In genomic region chr5:72881748-72882411, GRCm38 (mm10) we compare ENCODE assay signal across 22 mouse cellular contexts. TPM values are rescaled to one million over a fixed set of nuclear protein-coding genes. Genes with fewer than 3 reads are reported as not detected.
DNase-seq lines count a peak whose midpoint lies in the region; ATAC-seq and TF ChIP-seq lines count a peak whose summit lies in the region.
"Had no signal": no experiment of that assay in that cellular context is flagged by ENCODE, and none has a peak within 500 bp of the region (broad histone marks: within the 10 kb centered on the region; RNA-seq: fewer than 3 reads in every experiment).

No protein-coding gene starts in this region.

- peaks cover 10% of the 10 kb centered on the region for H3K4me1 ChIP-seq in intestine, embryonic 14.5 days (replicated peaks; ENCODE audit: control insufficient read depth, insufficient read depth, low read length)
- no peaks in the 10 kb centered on the region for H3K4me1 ChIP-seq in intestine, postnatal 0 days (replicated peaks; ENCODE audit: control insufficient read depth, insufficient read depth, low read length)
- H3K4me1 ChIP-seq in heart, embryonic 15.5 days (replicated peaks), result peaks cover 17% of the 10 kb centered on the region
- H3K4me1 ChIP-seq: forebrain, embryonic 13.5 days; hindbrain, embryonic 15.5 days; kidney, embryonic 15.5 days; limb, embryonic 15.5 days; lung, embryonic 15.5 days; midbrain, embryonic 13.5 days had no signal

- H3K27ac ChIP-seq in intestine, embryonic 14.5 days (ENCODE audit: low read depth), result no peak overlapping the region
- H3K27ac ChIP-seq in intestine, postnatal 0 days (ENCODE audit: low read depth, low read length), result no peak overlapping the region
- H3K27ac ChIP-seq in heart, embryonic 15.5 days, result peak overlapping the region; percentile 78
- peak overlapping the region; percentile 75 for H3K27ac ChIP-seq in macrophage
- H3K27ac ChIP-seq: forebrain, embryonic 13.5 days; hindbrain, embryonic 15.5 days; kidney, embryonic 15.5 days; limb, embryonic 15.5 days; liver, embryonic 14.5 days; lung, embryonic 15.5 days; midbrain, embryonic 13.5 days had no signal

- 0 out of 2 replicates have a peak, but pooled peaks have one; percentile 53 for ATAC-seq in intestine, embryonic 14.5 days (replicated peaks; ENCODE audit: low FRiP score, low TSS enrichment, low read depth)
- no peak for ATAC-seq in intestine, postnatal 0 days
- ATAC-seq in heart, embryonic 15.5 days (replicated peaks; ENCODE audit: insufficient number of reproducible peaks, insufficient read depth, low FRiP score, low read depth), result peak; percentile 41; the same call in 1 of the 2 replicates
- ATAC-seq: forebrain, embryonic 13.5 days; midbrain, embryonic 13.5 days had no signal

- H3K36me3 ChIP-seq in intestine, embryonic 14.5 days (ENCODE audit: control insufficient read depth, insufficient read depth, low read length), result no peaks in the 10 kb centered on the region
- H3K36me3 ChIP-seq in intestine, postnatal 0 days (ENCODE audit: control insufficient read depth, insufficient read depth), result no peaks in the 10 kb centered on the region
- no peaks in the 10 kb centered on the region for H3K36me3 ChIP-seq in heart, embryonic 15.5 days
- H3K36me3 ChIP-seq in macrophage (ENCODE audit: inconsistent target), result no peaks in the 10 kb centered on the region
- H3K36me3 ChIP-seq: hindbrain, embryonic 15.5 days; kidney, embryonic 15.5 days; limb, embryonic 15.5 days; lung, embryonic 15.5 days; midbrain, embryonic 13.5 days had no signal

- no peaks in the 10 kb centered on the region for H3K79me2 ChIP-seq in macrophage (ENCODE audit: inconsistent target)

- H3K9ac ChIP-seq in intestine, embryonic 14.5 days (ENCODE audit: low read length), result no peak overlapping the region
- no peak overlapping the region for H3K9ac ChIP-seq in intestine, postnatal 0 days (ENCODE audit: low read depth, low read length)
- no peak overlapping the region for H3K9ac ChIP-seq in heart, embryonic 15.5 days
- H3K9ac ChIP-seq: forebrain, embryonic 13.5 days; hindbrain, embryonic 15.5 days; kidney, embryonic 15.5 days; limb, embryonic 15.5 days; liver, embryonic 14.5 days; lung, embryonic 15.5 days; midbrain, embryonic 13.5 days had no signal

- TF ChIP-seq CTCF in intestine, postnatal 0 days (IDR thresholded peaks at IDR 0.05; ENCODE audit: low read depth), result no peak

- no peaks in the 10 kb centered on the region for H3K9me3 ChIP-seq in intestine, embryonic 14.5 days (ENCODE audit: control insufficient read depth, low read length)
- no peaks in the 10 kb centered on the region for H3K9me3 ChIP-seq in intestine, postnatal 0 days (ENCODE audit: control insufficient read depth)
- H3K9me3 ChIP-seq in heart, embryonic 15.5 days (replicated peaks), result no peaks in the 10 kb centered on the region
- H3K9me3 ChIP-seq: forebrain, embryonic 13.5 days; hindbrain, embryonic 15.5 days; kidney, embryonic 15.5 days; limb, embryonic 15.5 days; lung, embryonic 15.5 days; midbrain, embryonic 13.5 days had no signal

- no peak overlapping the region for H3K4me2 ChIP-seq in intestine, embryonic 14.5 days (ENCODE audit: low read length)
- H3K4me2 ChIP-seq in intestine, postnatal 0 days (replicated peaks; ENCODE audit: low read depth), result no peak overlapping the region
- 0 out of 2 replicates have a peak overlapping the region, but pooled peaks have one; percentile 0 for H3K4me2 ChIP-seq in heart, embryonic 15.5 days
- H3K4me2 ChIP-seq: forebrain, embryonic 13.5 days; hindbrain, embryonic 15.5 days; kidney, embryonic 15.5 days; limb, embryonic 15.5 days; lung, embryonic 15.5 days; midbrain, embryonic 13.5 days had no signal

- DNase-seq in frontal cortex, postnatal 36 days (ENCODE audit: low spot score in 2 of 2), result peak; percentile 8 to 16
- no peak for DNase-seq in frontal cortex, postnatal 14 days (ENCODE audit: low spot score in 2 of 2)
- no peak for DNase-seq in intestine, embryonic 14.5 days (ENCODE audit: low spot score)
- DNase-seq in lung, postnatal 10 days, result no peak
- no peak for DNase-seq in layer of hippocampus, adult 9-11 months
- DNase-seq: cerebellum, adult 8-10 months; cerebellum, postnatal 36 days; embryo, embryonic 11 days; gastrocnemius, postnatal 36 days; kidney, adult 11 months; kidney, postnatal 4 days; spleen, adult 18-20 months had no signal

- 54% methylated on average over 12 of the region's 12 CpGs for WGBS in intestine, embryonic 14.5 days
- WGBS in intestine, postnatal 0 days, result 62% methylated on average over 12 of the region's 12 CpGs
- WGBS in heart, embryonic 15.5 days, result 42% methylated on average over 12 of the region's 12 CpGs
- 96% methylated on average over 10 of the region's 12 CpGs for WGBS in macrophage (ENCODE audit: missing documents)

- no peaks in the 10 kb centered on the region for H3K27me3 ChIP-seq in intestine, embryonic 14.5 days (replicated peaks; ENCODE audit: control insufficient read depth, insufficient read depth, low read length)
- no peaks in the 10 kb centered on the region for H3K27me3 ChIP-seq in intestine, postnatal 0 days (replicated peaks; ENCODE audit: control insufficient read depth, insufficient read depth, low read length)
- no peaks in the 10 kb centered on the region for H3K27me3 ChIP-seq in heart, embryonic 15.5 days
- H3K27me3 ChIP-seq: forebrain, embryonic 13.5 days; hindbrain, embryonic 15.5 days; kidney, embryonic 15.5 days; limb, embryonic 15.5 days; lung, embryonic 15.5 days; midbrain, embryonic 13.5 days had no signal

- no peak overlapping the region for H3K4me3 ChIP-seq in intestine, embryonic 14.5 days (ENCODE audit: low read depth, low read length)
- no peak overlapping the region for H3K4me3 ChIP-seq in intestine, postnatal 0 days (ENCODE audit: low read depth, low read length)
- no peak overlapping the region for H3K4me3 ChIP-seq in heart, embryonic 15.5 days
- no peak overlapping the region for H3K4me3 ChIP-seq in macrophage (ENCODE audit: inconsistent target)
- H3K4me3 ChIP-seq: forebrain, embryonic 13.5 days; hindbrain, embryonic 15.5 days; kidney, embryonic 15.5 days; limb, embryonic 15.5 days; lung, embryonic 15.5 days; midbrain, embryonic 13.5 days had no signal

RNA-seq across cellular contexts. Expression of gene Tec, which starts 13.6 kb away (rescaled TPM):
- polyA plus RNA-seq in intestine, embryonic 14.5 days (2014; fragmentation: Nextera tagmentation; extraction: Ambion mirVana), result 10.6 and 13.7 TPM in 2 replicates
- polyA plus RNA-seq in intestine, postnatal 0 days (2015; fragmentation: Nextera tagmentation; extraction: Ambion mirVana), result 12.4 and 14.7 TPM in 2 replicates
- 17.8 and 19.0 TPM in 2 replicates for polyA plus RNA-seq in heart, embryonic 15.5 days (2015; fragmentation: Nextera tagmentation; extraction: Ambion mirVana)
- total RNA-seq in macrophage (2018; cell fraction: chromatin; rRNA removed), result 100 to 1,000 TPM in 25 of 26 experiments, 10 to 100 TPM in 1; 90.4 to 656 (median 263) TPM
- total RNA-seq in macrophage (2018; cell fraction: cytosol; rRNA removed), result 10 to 100 TPM; 26.8 to 77.1 (median 51.1) TPM
- 100 to 1,000 TPM in 13 of 26 experiments, 10 to 100 TPM in 13; 37.0 to 278 (median 131) TPM for total RNA-seq in macrophage (2018; cell fraction: nucleus; rRNA removed)
- 53.1 to 81.3 TPM (median 56.1 TPM) in 3 replicates for polyA plus RNA-seq in macrophage (2018)

RNA-seq across cellular contexts. Expression of gene Slain2, which starts 32.2 kb away (rescaled TPM):
- 20.5 and 20.9 TPM in 2 replicates for polyA plus RNA-seq in intestine, embryonic 14.5 days (2014; fragmentation: Nextera tagmentation; extraction: Ambion mirVana)
- 9.6 and 10.1 TPM in 2 replicates for polyA plus RNA-seq in intestine, postnatal 0 days (2015; fragmentation: Nextera tagmentation; extraction: Ambion mirVana)
- polyA plus RNA-seq in heart, embryonic 15.5 days (2015; fragmentation: Nextera tagmentation; extraction: Ambion mirVana), result 22.5 and 23.2 TPM in 2 replicates
- 10 to 100 TPM; 28.1 to 66.6 (median 39.8) TPM for total RNA-seq in macrophage (2018; cell fraction: chromatin; rRNA removed)
- total RNA-seq in macrophage (2018; cell fraction: cytosol; rRNA removed), result 10 to 100 TPM; 26.4 to 45.7 (median 34.2) TPM
- total RNA-seq in macrophage (2018; cell fraction: nucleus; rRNA removed), result 10 to 100 TPM; 22.1 to 65.2 (median 35.6) TPM
- 21.7 to 48.1 TPM (median 30.2 TPM) in 3 replicates for polyA plus RNA-seq in macrophage (2018)

Comparison
In these comparisons a context has a peak if more than half of its experiments do, and no peak if none do; other contexts are left out.
1. DNase-seq: peak in frontal cortex, postnatal 36 days (2 of 2); none in frontal cortex, postnatal 14 days (0 of 2), intestine, embryonic 14.5 days (single experiment), lung, postnatal 10 days (single experiment) and layer of hippocampus, adult 9-11 months (single experiment).
2. H3K27ac ChIP-seq: peak in heart, embryonic 15.5 days (single experiment) and macrophage (single experiment); none in intestine, embryonic 14.5 days (single experiment) and intestine, postnatal 0 days (single experiment).